Mouse (Mus musculus) heart, embryonic 15.5 days (tissue): Measurements from ENCODE around the gene Fgf22. TPM values are rescaled to one million over a fixed set of nuclear protein-coding genes. Genes with fewer than 3 reads are reported as not detected.
A peak's percentile ranks its signal among the peaks of the same experiment; 100 is the strongest.

Source experiments
- ATAC-seq: fragments of 200-750 bp; cut with Nextera tagmentation; replicated peaks from 2 replicates; pipeline ENCODE4 v1.8.0; 2017; ENCODE audit warnings: low read depth, moderate TSS enrichment; ENCODE audit not compliant: insufficient number of reproducible peaks, insufficient read depth, low FRiP score
- H3K27ac ChIP-seq: fragments of 300-500 bp; sonication (generic); 2 replicates; pipeline ENCODE4 v1.5.1; 2015; ENCODE audit warnings: mild to moderate bottlenecking, inconsistent platforms
- H3K27me3 ChIP-seq: fragments of 300-500 bp; sonication (generic); 2 replicates; pipeline ENCODE4 v1.6.1; 2015; ENCODE audit warnings: inconsistent platforms
- H3K36me3 ChIP-seq: fragments of 300-500 bp; sonication (generic); 2 replicates; pipeline ENCODE4 v1.6.1; 2015; ENCODE audit warnings: mild to moderate bottlenecking, inconsistent platforms
- H3K4me1 ChIP-seq: fragments of 300-500 bp; sonication (generic); replicated peaks from 2 replicates; pipeline ENCODE4 v1.6.1; 2015; ENCODE audit warnings: inconsistent platforms
- H3K4me2 ChIP-seq: fragments of 300-500 bp; sonication (generic); 2 replicates; pipeline ENCODE4 v1.6.1; 2015; ENCODE audit warnings: inconsistent platforms, mild to moderate bottlenecking, moderate library complexity
- H3K4me3 ChIP-seq: fragments of 300-500 bp; sonication (generic); 2 replicates; pipeline ENCODE4 v1.5.1; 2015; ENCODE audit warnings: mild to moderate bottlenecking, inconsistent platforms
- H3K9ac ChIP-seq: fragments of 300-500 bp; sonication (generic); 2 replicates; pipeline ENCODE4 v1.6.1; 2015; ENCODE audit warnings: mild to moderate bottlenecking, inconsistent platforms
- H3K9me3 ChIP-seq: fragments of 300-500 bp; sonication (generic); replicated peaks from 2 replicates; pipeline ENCODE4 v1.6.1; 2016; ENCODE audit warnings: inconsistent platforms
- WGBS: fragments of 180-500 bp; shearing (Covaris S2); methylation state at CpG from one replicate; pipeline ENCODE4 v1.1.7; 2015; ENCODE audit warnings: mixed read lengths; 5-methylcytosine and 5-hydroxymethylcytosine counted together
- polyA plus RNA-seq: library from polyadenylated mRNA; unstranded; fragments of >200 nt; fragmentation: Nextera tagmentation; extraction: Ambion mirVana; gene quantifications from 2 replicates; pipeline ENCODE4 v1.2.1, GENCODE M21; 2015

The Fgf22 gene
- polyA plus RNA-seq, 1 experiment from 2014 or later: 0.06 TPM

DNA sequence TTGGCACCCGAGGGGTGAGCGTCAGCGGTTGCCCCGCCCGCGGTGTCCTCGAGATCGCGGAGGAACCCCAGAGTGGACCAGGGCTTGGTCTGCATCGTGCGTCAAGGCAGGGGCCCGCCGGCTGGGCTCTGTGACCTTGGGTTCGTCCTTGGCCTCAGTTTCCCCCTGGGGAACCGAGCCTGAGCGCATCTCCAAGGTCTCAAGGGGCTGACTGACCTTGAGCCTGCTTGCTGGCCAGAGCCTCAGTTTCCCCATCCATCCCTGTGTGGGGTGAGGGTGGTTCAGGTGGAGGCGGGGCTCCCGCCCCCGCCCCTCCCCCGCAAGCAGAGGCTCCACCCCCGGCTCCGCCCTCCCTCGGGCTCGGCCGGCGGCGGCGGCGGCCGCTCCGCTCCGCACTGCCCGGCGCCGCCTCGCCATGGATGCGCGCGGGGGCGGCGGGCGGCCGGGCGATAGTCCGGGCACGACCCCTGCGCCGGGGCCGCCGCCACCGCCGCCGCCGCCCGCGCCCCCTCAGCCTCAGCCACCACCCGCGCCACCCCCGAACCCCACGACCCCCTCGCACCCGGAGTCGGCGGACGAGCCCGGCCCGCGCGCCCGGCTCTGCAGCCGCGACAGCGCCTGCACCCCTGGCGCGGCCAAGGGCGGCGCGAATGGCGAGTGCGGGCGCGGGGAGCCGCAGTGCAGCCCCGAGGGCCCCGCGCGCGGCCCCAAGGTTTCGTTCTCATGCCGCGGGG, 38.5 kb upstream of the Fgf22 start, which contains the start of gene Hcn2:
Gene Hcn2 (plus strand): TSS at position 381 of the 734 bp plus-strand sequence.
- H3K4me1 ChIP-seq: peaks cover 25% of the 10 kb centered on the region
- H3K9me3 ChIP-seq: no peaks in the 10 kb centered on the region
- no peak; the same call in 1 of the 2 replicates for ATAC-seq
- H3K4me3 ChIP-seq: peak within 1 kb of the TSS; percentile 64
- H3K9ac ChIP-seq: peak within 1 kb of the TSS; percentile 22; the same call in 1 of the 2 replicates
- peaks cover 6% of the 10 kb centered on the region for H3K36me3 ChIP-seq
- 1% methylated on average over 54 of the region's 91 CpGs for WGBS
- peak within 1 kb of the TSS; percentile 96 for H3K4me2 ChIP-seq
- no peak within 1 kb of the TSS for H3K27ac ChIP-seq
- H3K27me3 ChIP-seq: peaks cover 61% of the 10 kb centered on the region

DNA sequence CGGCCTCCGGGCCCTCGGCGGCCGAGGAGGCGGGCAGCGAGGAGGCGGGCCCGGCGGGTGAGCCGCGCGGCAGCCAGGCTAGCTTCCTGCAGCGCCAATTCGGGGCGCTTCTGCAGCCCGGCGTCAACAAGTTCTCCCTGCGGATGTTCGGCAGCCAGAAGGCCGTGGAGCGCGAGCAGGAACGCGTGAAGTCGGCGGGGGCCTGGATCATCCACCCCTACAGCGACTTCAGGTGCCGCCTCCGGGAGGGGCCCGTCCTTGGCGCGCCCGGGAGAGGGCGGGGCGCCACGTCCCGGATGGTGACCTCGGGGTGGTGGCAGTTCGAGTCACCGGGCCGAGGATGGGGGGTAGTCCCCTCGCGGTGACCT, 37.9 kb upstream of the Fgf22 start:
- Histone ChIP-seq H3K4me1 (peaks cover 25% of the 10 kb centered on the region), H3K27ac (no peak overlapping the region), H3K36me3 (peaks cover under 1% of the 10 kb centered on the region; the same call in 1 of the 2 replicates), H3K4me3 (peak overlapping the region; percentile 64), H3K27me3 (peaks cover 61% of the 10 kb centered on the region), H3K4me2 (peak overlapping the region; percentile 96), H3K9ac (peak overlapping the region; percentile 22; the same call in 1 of the 2 replicates), H3K9me3 (no peaks in the 10 kb centered on the region)
- ATAC-seq: no peak
- WGBS: under 1% methylated on average over 41 of the region's 44 CpGs

DNA sequence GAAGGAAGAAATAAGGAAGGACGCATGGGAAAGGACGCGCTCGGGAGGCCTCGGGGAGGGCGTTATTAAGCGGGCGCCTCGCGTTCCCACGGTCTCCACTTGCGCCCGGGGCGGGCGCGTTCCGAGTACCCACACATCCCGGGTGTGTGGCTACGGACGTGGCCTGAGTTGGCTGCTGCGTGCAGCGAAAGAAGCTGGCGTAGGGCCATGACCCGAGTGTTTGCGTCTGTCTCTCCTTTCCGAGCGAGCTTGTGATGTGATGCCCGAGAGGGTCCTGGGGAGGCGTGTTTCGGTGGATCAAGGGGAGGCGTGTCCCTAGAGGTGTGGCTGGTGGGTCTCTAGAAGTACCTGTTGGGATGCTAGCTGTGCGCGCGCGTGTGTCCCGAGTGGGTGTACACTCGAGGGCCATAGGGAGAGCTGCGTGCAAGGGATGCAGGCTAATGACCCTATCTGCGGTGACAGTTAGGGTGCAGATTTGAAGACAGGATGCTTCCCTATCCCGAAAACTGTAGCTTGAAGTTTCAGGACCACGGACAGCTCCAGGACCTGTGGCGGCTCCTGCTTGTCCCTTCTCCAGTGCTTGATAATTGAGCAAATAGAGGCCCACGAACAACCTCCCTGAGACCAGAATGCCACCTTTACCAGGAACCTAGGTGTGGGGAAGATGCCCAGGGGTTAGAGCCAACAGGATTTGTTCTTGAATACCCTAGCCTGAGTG, 37.1 kb upstream of the Fgf22 start:
- no peaks in the 10 kb centered on the region for H3K9me3 ChIP-seq
- no peaks in the 10 kb centered on the region for H3K36me3 ChIP-seq
- no peak overlapping the region for H3K9ac ChIP-seq
- H3K4me2 ChIP-seq: peak overlapping the region; percentile 96
- peaks cover 21% of the 10 kb centered on the region for H3K4me1 ChIP-seq
- ATAC-seq: no peak
- 5% methylated on average over 43 of the region's 43 CpGs for WGBS
- peaks cover 61% of the 10 kb centered on the region for H3K27me3 ChIP-seq
- H3K4me3 ChIP-seq: peak overlapping the region; percentile 64
- H3K27ac ChIP-seq: no peak overlapping the region

GRCm38 (mm10) chr10:79721089-79721488, 33.8 kb upstream of the Fgf22 start:
- H3K36me3 ChIP-seq: no peaks in the 10 kb centered on the region
- no peak for ATAC-seq
- H3K9me3 ChIP-seq: no peaks in the 10 kb centered on the region
- H3K27ac ChIP-seq: no peak overlapping the region
- H3K9ac ChIP-seq: no peak overlapping the region
- peaks cover 44% of the 10 kb centered on the region for H3K27me3 ChIP-seq
- H3K4me2 ChIP-seq: no peak overlapping the region
- peaks cover 30% of the 10 kb centered on the region for H3K4me1 ChIP-seq
- whole genome bisulfite sequencing: 47% methylated on average over 5 of the region's 5 CpGs
- no peak overlapping the region for H3K4me3 ChIP-seq

DNA sequence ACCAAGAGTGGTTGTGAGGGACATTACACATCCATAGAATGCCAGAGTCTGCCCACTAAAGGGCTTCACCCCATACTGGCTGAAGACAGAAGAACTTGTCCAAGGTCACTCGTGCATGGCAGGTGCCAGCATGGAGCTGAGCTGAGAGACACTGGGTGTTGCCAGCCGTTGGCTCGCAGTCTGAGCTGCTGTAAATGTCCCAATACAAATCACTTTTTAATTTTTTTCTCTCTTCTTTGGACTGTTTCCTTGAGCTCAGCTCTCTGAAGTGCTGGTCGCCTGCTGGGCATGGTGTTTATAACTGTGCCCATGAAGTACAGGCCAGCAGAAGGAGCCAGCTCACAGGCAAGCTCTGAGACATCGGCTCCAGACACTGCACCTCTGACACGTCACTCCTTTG, 31.8 kb upstream of the Fgf22 start:
- no peaks in the 10 kb centered on the region for H3K36me3 ChIP-seq
- H3K9ac ChIP-seq: no peak overlapping the region
- no peak for ATAC-seq
- no peak overlapping the region for H3K27ac ChIP-seq
- peaks cover 24% of the 10 kb centered on the region for H3K27me3 ChIP-seq
- 64% methylated on average over 6 of the region's 6 CpGs for WGBS
- no peaks in the 10 kb centered on the region for H3K9me3 ChIP-seq
- no peak overlapping the region for H3K4me2 ChIP-seq
- peaks cover 11% of the 10 kb centered on the region for H3K4me1 ChIP-seq
- no peak overlapping the region for H3K4me3 ChIP-seq

DNA sequence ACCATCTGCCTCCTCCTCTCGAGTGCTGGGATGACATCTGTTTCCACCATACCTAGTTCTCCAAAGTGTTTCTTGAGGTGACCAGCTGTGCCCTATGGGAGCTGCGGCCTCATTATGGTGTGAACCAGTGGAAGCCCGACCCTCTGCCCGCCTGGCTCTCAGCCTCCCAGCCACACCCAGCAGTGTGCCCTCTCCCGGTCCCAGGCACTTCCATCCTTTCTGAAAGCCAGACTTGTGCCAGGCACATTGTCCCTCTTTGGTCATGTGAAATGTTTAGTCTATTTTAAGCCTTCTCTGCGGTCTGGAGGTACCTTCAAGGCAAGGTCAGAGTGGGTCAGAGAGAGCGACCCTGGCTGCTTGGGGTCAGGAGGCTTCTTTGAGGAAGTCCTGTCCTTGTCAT, 31.2 kb upstream of the Fgf22 start:
- WGBS: 61% methylated on average over 7 of the region's 7 CpGs
- no peak overlapping the region for H3K4me2 ChIP-seq

DNA sequence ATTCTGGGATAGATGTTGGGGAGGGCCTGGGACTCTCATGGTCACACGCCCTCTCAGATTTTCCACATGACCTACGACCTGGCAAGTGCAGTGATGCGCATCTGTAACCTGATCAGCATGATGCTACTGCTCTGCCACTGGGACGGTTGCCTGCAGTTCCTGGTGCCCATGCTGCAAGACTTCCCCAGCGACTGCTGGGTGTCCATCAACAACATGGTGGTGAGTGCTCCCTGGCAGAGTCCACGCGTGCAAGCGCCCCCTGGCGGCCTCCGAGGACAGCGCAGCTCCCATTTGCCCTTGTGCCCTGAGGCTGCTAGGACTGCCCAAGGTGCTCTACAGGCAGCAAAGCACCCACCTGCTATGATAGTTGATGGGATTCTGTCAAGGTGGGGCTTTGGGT, 28.8 kb upstream of the Fgf22 start:
- 35% methylated on average over 11 of the region's 11 CpGs for WGBS
- ATAC-seq: no peak

More for the DNA sequence above, 31.2 kb upstream of the Fgf22 start:
- peaks cover 11% of the 10 kb centered on the region for H3K4me1 ChIP-seq
- H3K4me3 ChIP-seq: no peak overlapping the region
- peaks cover 21% of the 10 kb centered on the region for H3K27me3 ChIP-seq
- no peak overlapping the region for H3K27ac ChIP-seq
- no peaks in the 10 kb centered on the region for H3K9me3 ChIP-seq
- no peak for ATAC-seq
- no peak overlapping the region for H3K9ac ChIP-seq
- H3K36me3 ChIP-seq: no peaks in the 10 kb centered on the region

GRCm38 (mm10) chr10:79728323-79729249, 26.3 kb upstream of the Fgf22 start:
- ATAC-seq: no peak
- no peak overlapping the region for H3K9ac ChIP-seq
- no peak overlapping the region for H3K27ac ChIP-seq
- WGBS: 65% methylated on average over 28 of the region's 28 CpGs
- no peak overlapping the region for H3K4me3 ChIP-seq
- peaks cover 13% of the 10 kb centered on the region for H3K4me1 ChIP-seq
- no peak overlapping the region for H3K4me2 ChIP-seq
- 0 out of 2 replicates have a peak, but pooled peaks cover under 1% of the 10 kb centered on the region for H3K36me3 ChIP-seq
- no peaks in the 10 kb centered on the region for H3K9me3 ChIP-seq
- H3K27me3 ChIP-seq: peaks cover 8% of the 10 kb centered on the region

More for the DNA sequence above, 28.8 kb upstream of the Fgf22 start:
- Histone ChIP-seq H3K36me3 (no peaks in the 10 kb centered on the region), H3K4me3 (no peak overlapping the region), H3K9me3 (no peaks in the 10 kb centered on the region), H3K4me2 (no peak overlapping the region), H3K9ac (no peak overlapping the region), H3K27me3 (peaks cover 8% of the 10 kb centered on the region), H3K27ac (no peak overlapping the region), H3K4me1 (peaks cover 20% of the 10 kb centered on the region)

GRCm38 (mm10) chr10:79729357-79729965, 25.4 kb upstream of the Fgf22 start:
- no peak overlapping the region for H3K27ac ChIP-seq
- no peak overlapping the region for H3K9ac ChIP-seq
- 55% methylated on average over 13 of the region's 13 CpGs for WGBS
- H3K36me3 ChIP-seq: peaks cover 9% of the 10 kb centered on the region
- peaks cover 8% of the 10 kb centered on the region for H3K4me1 ChIP-seq
- H3K4me3 ChIP-seq: peak overlapping the region; percentile 5; the same call in 1 of the 2 replicates
- peak overlapping the region; percentile 44 for H3K4me2 ChIP-seq
- H3K27me3 ChIP-seq: peaks cover 8% of the 10 kb centered on the region
- ATAC-seq: 0 out of 2 replicates have a peak, but pooled peaks have one; percentile 11
- no peaks in the 10 kb centered on the region for H3K9me3 ChIP-seq

DNA sequence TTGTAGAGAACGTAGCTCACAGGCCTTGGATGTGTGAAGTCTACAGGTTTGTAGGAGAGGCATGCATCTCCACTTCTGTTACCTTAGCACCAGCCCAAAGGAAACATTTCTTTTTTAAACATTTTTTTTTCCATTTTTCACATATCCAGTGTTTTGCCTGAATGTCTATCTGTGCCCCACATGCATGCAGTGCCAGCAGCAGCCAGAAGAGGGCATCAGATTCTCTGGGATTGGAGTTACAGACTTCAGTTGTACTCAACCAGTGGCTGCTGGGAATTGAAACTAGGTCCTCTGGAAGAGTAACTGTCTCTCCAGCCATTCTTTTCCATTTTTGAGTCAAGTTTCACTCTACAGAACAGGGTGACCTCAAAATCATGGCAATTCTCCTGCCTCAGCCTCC, 22.4 kb upstream of the Fgf22 start:
- ATAC-seq: no peak
- Histone ChIP-seq H3K4me2 (no peak overlapping the region), H3K27me3 (peaks cover 17% of the 10 kb centered on the region), H3K27ac (no peak overlapping the region), H3K9me3 (0 out of 2 replicates have a peak, but pooled peaks cover 3% of the 10 kb centered on the region), H3K36me3 (peaks cover 36% of the 10 kb centered on the region), H3K4me3 (no peak overlapping the region), H3K4me1 (peaks cover 15% of the 10 kb centered on the region), H3K9ac (no peak overlapping the region)
- 100% methylated on average over 1 of the region's 1 CpGs for WGBS
